Mouse (Mus musculus): ENCODE data around the gene Inpp4b.
A peak's percentile ranks its signal among the peaks of the same experiment; 100 is the strongest.

The Inpp4b gene

GRCm38 (mm10) chr8:81478674-81479073 is 136.3 kb downstream of the Inpp4b start:
- peak; percentile 64 for DNase-seq (ENCODE audit: low spot score)

GRCm38 (mm10) chr8:81483834-81484233 is 141.5 kb downstream of the Inpp4b start:
- DNase-seq (ENCODE audit: low spot score): no peak

DNA sequence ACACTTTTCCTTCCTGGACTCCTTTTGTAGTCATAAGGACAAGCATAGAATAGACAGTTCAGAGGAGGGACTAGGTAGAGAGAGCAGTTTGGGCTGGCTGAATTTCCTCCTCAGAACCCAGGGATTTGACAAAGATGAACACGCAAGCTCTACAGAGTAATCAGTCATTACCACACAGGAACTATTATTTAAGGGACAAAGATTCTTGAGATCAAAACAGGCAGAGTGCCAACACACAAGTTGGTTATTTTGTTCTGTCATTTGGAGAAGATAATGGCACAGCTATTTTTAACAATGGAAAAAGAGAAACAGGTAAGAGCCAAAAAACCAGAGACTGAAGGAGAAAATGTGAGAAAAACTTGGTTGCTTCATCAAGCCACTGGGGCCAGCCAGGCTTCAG is 143.3 kb downstream of the Inpp4b start:
- DNase-seq (ENCODE audit: low spot score): no peak

GRCm38 (mm10) chr8:81489894-81490661 is 147.7 kb downstream of the Inpp4b start:
- no peak for DNase-seq (ENCODE audit: low spot score)

DNA sequence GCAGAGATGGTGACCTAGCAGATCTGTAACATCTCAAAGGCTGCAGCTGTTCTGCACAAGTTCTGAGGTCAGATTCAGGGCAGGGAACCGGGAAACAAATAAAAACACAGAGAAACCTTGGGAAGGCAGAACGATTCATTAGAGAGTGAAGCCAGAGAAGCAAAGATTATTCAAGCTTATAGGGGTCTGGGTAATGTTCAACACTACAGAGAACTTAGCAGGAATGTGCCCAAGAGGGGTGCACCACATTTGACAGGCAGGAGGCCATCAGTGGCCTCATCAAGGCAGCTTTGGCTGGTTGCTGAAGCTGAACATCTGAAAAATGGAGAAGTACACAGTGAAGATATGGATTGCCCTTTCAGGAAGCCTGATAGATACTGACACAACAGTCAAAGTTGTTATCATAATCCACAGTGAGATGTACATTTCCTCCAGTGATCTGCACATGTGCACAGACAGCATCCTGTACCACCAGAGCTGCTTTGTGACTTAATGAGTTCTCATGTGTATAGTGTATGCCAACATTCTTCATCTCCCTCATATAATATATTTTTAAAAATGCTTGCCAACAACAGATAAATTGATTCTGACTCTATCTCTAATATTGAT is 148.8 kb downstream of the Inpp4b start:
- DNase-seq (ENCODE audit: low spot score): no peak

- DNase-seq (ENCODE audit: low spot score): no peak
Measured at GRCm38 (mm10) chr8:81491706-81492204, 149.4 kb downstream of the Inpp4b start.

DNA sequence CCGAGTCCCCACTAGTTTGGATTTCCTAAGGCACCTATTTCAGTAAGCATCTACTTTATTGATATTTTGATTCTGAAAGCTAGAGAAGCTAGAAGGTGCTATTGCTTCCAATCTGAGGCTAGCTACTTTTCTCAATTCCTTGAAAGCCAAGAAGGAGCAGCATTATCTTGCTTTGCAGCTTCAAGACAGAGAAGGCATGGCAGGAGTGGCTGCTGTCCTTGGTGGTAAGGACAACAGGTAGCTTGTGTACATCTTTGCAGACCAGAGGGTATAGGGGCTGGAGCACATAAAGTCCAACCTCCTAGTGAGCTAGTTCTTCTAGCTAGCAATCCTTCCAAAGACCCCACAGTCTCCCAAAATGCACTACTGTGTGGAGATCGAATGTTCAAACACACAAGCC is 152.5 kb downstream of the Inpp4b start:
- DNase-seq (ENCODE audit: low spot score): no peak

GRCm38 (mm10) chr8:81497646-81498045 is 155.3 kb downstream of the Inpp4b start:
- no peak for DNase-seq (ENCODE audit: low spot score)

DNA sequence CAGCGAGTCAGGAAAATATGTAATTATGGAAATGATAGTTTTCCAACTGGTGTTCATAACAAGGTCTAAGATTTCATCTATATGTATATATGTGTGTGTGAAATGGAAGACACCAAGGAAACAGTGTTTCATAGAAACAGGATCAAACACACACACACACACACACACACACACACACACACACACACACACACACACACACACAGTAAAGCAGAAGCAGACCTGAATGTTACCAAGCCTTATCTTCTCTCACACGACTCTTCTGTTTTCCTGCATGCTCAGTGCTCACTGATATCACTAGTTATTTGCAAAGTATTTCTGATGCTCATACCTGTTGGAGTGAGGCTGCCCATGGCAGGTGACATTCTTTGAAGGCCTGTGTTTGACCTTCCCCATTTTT is 159.9 kb downstream of the Inpp4b start:
- DNase-seq (ENCODE audit: low spot score): no peak

DNA sequence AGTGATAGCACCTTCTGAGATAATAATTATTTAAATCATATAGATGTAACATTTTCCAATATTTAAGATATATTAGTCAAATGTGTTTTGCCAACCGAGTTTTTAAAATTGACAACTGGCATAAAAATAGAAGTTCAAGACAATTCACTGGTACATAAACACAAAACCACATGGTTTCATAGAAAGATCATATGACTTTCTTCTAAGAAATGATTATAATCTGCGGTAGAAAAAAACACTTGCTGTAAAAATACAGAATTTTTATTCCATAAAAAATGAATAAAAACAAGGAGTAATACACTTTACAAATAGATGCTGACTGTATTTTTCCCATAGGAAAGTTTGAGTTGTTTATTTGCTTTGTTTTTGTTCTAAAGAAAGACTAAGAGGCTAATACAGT is 160.6 kb downstream of the Inpp4b start:
- DNase-seq (ENCODE audit: low spot score): no peak

DNA sequence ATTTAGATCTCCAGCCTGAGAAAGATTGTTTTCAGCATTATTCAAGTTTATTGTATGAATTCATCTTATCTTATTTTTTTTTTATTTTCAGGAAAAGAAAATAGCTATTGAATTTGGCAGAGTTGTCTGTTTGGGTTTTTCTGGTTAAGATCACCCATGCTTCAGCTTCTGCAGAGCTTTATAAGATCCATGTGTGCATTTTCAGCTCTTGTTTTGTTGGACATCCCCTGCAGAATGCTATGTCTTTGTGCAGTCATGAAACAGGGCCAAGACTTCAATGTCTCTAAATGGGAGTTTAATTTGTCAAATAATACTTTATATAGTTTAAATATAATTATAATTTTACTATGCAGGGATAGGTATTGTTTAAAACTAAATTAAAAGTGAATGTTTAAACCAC is 170.5 kb downstream of the Inpp4b start:
- DNase-seq (ENCODE audit: low spot score): no peak

- no peak for DNase-seq (ENCODE audit: low spot score)
Measured at GRCm38 (mm10) chr8:81514425-81514824, 172.1 kb downstream of the Inpp4b start.

GRCm38 (mm10) chr8:81522085-81522484 is 179.7 kb downstream of the Inpp4b start:
- no peak for DNase-seq (ENCODE audit: low spot score)

DNA sequence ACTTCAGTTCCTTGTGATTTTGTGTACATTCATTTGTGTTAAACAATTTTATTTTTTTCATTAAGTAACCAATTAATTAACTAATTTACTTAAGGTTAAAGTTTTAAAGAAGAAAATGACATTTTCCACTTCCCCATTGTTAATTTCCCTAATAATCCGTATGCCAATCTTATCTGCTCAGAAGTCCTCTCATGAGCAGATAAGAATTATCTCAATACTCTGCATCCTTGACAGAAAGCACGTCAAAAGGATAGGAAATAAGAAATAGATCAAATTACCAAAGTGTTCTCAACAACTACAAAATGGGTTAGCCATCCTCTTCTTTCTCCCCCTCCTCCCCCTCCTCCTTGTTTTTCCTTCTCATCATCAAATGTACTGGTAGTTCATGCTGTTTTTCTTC is 182.2 kb downstream of the Inpp4b start:
- DNase-seq (ENCODE audit: low spot score): no peak

- DNase-seq (ENCODE audit: low spot score): no peak
Measured at GRCm38 (mm10) chr8:81527661-81528060, 185.3 kb downstream of the Inpp4b start.

DNA sequence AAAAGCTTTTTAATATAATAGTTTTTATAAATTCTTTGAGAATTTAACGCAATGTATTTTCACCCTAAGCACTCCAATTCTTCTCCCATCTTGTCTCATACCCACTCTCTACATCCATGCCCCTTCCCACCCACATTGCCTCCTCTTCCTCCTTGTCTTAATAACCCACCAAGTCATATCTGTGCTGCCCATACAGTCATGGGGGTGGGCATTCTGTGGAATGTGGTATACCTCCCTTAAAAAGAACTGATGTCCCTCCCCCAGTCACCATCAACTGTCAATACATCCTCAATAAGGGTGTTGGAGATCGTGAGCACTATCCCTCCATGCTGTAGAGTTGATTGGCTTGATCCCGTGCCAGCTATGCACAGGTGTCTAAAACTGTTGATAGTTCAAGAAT is 196.0 kb downstream of the Inpp4b start:
- DNase-seq (ENCODE audit: low spot score): no peak

- DNase-seq (ENCODE audit: low spot score): no peak
Measured at GRCm38 (mm10) chr8:81558550-81558949, 216.2 kb downstream of the Inpp4b start.

DNA sequence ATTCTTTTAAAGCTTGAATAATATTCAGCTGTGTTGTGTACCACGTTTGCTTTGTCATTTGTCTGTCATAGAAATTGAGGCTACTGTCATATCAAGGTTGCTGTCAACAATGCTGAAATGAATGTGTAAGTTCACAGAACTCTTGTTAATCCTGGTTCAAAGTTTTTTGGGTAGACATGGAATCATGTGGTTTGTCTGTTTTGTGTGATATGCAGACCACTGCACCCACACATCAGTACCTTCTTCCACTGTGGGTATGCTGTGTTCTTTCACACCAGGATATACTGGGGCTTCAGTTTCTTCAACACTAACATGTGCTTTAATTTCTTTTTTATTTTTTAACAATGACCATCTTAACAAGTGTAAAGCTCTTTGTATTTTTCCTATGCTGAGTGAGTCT is 220.0 kb downstream of the Inpp4b start:
- DNase-seq (ENCODE audit: low spot score): no peak

DNA sequence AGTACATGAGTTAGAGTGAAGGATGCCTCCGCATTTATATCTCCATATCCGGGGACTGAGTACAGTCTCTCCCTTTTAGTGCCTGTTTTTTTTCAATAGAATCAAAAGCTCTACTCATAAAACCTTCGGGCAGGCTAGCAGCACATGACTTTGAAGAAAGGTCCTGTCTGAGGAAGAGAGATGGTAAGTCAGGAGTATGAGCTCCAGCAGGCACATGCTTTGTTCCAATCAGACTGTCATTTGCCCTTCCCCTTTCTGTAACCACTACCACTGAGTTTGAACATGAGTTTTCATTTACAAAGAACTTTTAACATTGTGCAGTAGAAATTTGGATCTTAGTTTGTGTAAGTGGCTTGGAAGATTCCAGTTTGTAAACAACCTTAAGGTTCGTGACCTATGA is 223.1 kb downstream of the Inpp4b start:
- no peak for DNase-seq (ENCODE audit: low spot score)

DNA sequence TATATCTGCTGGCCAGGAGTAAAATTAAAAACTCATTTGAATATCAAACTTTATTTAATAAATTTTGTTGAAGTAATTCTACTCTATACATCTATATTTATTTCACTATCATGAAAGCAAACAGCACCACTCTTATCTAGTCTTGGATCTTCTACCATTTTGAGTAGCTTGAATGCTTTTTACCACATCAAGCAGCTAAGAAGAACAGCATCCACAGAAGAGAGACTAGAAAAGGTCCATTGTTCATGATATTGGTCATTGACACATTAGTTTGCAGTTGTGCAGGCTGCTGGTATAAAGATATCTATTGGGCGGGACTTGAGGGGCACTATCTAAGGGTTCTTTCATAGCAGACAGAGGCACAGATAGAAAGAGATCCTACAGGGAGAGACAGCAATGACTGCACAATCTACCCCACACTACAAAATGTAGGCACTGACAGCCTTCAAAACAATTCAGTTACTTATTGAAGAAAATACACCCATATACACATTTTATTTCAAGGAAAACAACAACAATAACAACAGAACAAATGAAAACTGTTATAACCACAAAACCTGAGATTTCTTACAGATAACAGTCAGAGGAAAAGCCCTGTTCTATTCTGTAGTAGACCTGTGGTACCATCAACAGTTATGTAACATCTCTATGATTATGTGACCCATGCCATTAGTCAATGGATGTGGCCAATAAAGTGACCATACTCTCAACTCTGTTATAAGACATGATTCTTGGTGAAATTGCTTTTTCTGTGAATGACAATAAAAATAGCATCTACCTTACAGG is 230.2 kb downstream of the Inpp4b start:
- no peak for DNase-seq (ENCODE audit: low spot score)

DNA sequence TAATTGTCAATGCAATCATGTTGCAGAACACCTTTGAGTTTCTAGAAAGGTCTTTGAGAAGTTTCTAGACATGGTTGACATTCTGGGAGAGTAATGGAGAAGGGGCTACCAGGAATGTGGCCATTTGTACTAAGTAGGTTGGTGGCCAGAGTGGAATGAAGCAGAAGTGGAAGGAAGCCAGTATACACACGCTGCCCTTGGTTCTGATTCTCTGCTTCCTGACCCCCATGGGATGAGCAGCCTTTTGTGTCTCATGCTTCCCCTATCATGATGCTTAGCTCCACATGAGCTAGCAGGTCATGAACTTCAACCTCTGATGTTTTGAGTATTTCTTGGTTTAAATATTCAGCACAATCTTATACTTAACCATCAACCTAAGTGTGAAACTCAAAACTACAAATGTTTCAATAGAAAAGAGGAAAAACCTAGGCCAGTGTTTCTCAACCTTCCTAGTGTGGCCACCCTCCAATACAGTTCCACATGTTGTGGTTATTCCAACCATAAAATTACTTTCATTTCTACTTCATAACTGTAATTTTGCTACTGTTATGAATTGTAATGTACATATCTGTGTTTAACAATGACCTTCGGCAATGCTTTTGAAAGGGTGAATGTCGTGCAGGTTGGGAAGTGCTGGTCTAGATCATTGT is 233.0 kb downstream of the Inpp4b start:
- DNase-seq (ENCODE audit: low spot score): no peak

GRCm38 (mm10) chr8:81578951-81579350 is 236.6 kb downstream of the Inpp4b start:
- no peak for DNase-seq (ENCODE audit: low spot score)

All from retina, embryonic 14.5 days (tissue).